Mouse (Mus musculus) stomach, postnatal 0 days (tissue): ENCODE measurements at regions not wholly inside any gene's neighbourhood (a gene's known extent, or its start where the extent isn't known, plus 50 kb on each side); places are given as distances from the start of the nearest gene placed in this dataset.

Experiments
- ATAC-seq: fragments of 200-750 bp; cut with Nextera tagmentation; 2 replicates; pipeline ENCODE4 v1.8.0; 2017; ENCODE audit not compliant: low FRiP score, low TSS enrichment
- DNase-seq: peaks from one replicate; pipeline ENCODE4 v3.0.0-alpha.2; 2016; ENCODE audit warnings: low spot score
- H3K27ac ChIP-seq: fragments of 300-500 bp; sonication (generic); replicated peaks from 2 replicates; pipeline ENCODE4 v1.5.1; 2014; ENCODE audit warnings: mild to moderate bottlenecking, control low read depth
- H3K27me3 ChIP-seq: fragments of 300-500 bp; sonication (generic); 2 replicates; pipeline ENCODE4 v1.6.1; 2014; ENCODE audit warnings: low read length; ENCODE audit not compliant: control insufficient read depth, insufficient read depth
- H3K36me3 ChIP-seq: fragments of 300-500 bp; sonication (generic); 2 replicates; pipeline ENCODE4 v1.6.1; 2014; ENCODE audit warnings: low read length, mixed read lengths; ENCODE audit not compliant: control insufficient read depth, insufficient read depth
- H3K4me1 ChIP-seq: fragments of 300-500 bp; sonication (generic); replicated peaks from 2 replicates; pipeline ENCODE4 v1.6.1; 2014; ENCODE audit warnings: antibody characterized with exemption; ENCODE audit not compliant: control insufficient read depth, insufficient read depth
- H3K4me2 ChIP-seq: fragments of 300-500 bp; sonication (generic); replicated peaks from 2 replicates; pipeline ENCODE4 v1.6.1; 2014; ENCODE audit warnings: low read depth, mild to moderate bottlenecking, control low read depth, moderate library complexity
- H3K4me3 ChIP-seq: fragments of 300-500 bp; sonication (generic); 2 replicates; pipeline ENCODE4 v1.5.1; 2014; ENCODE audit warnings: low read depth, low read length, control low read depth
- H3K9ac ChIP-seq: fragments of 300-500 bp; sonication (generic); 2 replicates; pipeline ENCODE4 v1.6.1; 2014; ENCODE audit warnings: mild to moderate bottlenecking, low read length, control low read depth, mixed read lengths
- H3K9me3 ChIP-seq: fragments of 300-500 bp; sonication (generic); 2 replicates; pipeline ENCODE4 v1.6.1; 2016; ENCODE audit warnings: low read length; ENCODE audit not compliant: control insufficient read depth
- CTCF ChIP-seq: IDR thresholded peaks from 2 replicates; pipeline ENCODE4 v1.5.1; 2016; ENCODE audit warnings: antibody characterized with exemption, low read depth, mild to moderate bottlenecking, moderate library complexity
- EP300 ChIP-seq: optimal IDR thresholded peaks from 2 replicates; pipeline ENCODE3; 2016; ENCODE audit warnings: antibody characterized with exemption
- WGBS: fragments of 180-500 bp; shearing (Covaris S2); extraction: QIAGEN DNeasy Blood & Tissue Kit; methylation state at CpG from one replicate; pipeline ENCODE4 v1.1.7; 2014; 5-methylcytosine and 5-hydroxymethylcytosine counted together

DNA sequence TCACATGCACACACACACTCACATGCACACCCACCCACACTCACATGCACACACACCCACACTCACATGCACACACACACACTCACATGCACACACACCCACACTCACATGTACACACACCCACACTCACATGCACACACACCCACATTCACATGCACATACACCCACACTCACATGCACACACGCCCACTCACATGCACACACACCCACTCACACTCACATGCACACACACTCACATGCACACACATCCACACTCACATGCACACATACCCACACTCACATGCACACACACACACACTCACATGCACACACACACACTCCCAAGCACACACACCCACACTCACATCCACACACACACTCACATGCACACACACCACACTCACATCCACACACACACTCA, 74.0 kb upstream of the Mki67 start:
- Histone ChIP-seq H3K36me3 (no peaks in the 10 kb centered on the region), H3K9ac (no peak overlapping the region), H3K27ac (no peak overlapping the region), H3K27me3 (no peaks in the 10 kb centered on the region), H3K4me1 (no peaks in the 10 kb centered on the region), H3K9me3 (no peaks in the 10 kb centered on the region), H3K4me2 (no peak overlapping the region), H3K4me3 (no peak overlapping the region)
- no peak for ATAC-seq
- WGBS = 89% methylated on average over 1 of the region's 1 CpGs
- DNase-seq = no peak
- TF ChIP-seq EP300 (no peak), CTCF (no peak)

DNA sequence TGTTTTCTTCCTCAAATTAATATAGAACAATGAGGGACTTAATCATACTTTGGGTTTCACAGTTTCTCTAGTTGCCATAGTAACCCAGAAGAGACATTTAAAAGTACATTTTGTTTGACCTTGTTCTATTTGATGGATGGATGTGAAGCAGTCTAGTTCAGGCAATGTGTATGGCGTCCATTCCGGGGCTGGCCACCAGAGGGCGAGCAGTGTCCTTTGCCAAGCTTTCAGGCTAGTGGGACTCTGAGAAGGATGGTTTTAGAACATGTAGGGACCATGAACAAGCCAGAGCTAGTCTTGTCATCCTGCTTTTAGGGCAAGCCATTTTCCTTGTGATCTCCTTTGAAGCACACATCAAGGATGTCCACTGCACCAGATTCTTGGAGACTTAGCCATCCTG, 74.8 kb upstream of the Mki67 start:
- ATAC-seq (no peak), DNase-seq (peak; percentile 61)
- TF ChIP-seq EP300 (no peak), CTCF (peak; percentile 91)
- Histone ChIP-seq H3K4me1 (no peaks in the 10 kb centered on the region), H3K4me3 (no peak overlapping the region), H3K27ac (no peak overlapping the region), H3K36me3 (no peaks in the 10 kb centered on the region), H3K27me3 (no peaks in the 10 kb centered on the region), H3K9me3 (no peaks in the 10 kb centered on the region), H3K4me2 (no peak overlapping the region), H3K9ac (no peak overlapping the region)
- 0% methylated on average over 3 of the region's 3 CpGs for WGBS

DNA sequence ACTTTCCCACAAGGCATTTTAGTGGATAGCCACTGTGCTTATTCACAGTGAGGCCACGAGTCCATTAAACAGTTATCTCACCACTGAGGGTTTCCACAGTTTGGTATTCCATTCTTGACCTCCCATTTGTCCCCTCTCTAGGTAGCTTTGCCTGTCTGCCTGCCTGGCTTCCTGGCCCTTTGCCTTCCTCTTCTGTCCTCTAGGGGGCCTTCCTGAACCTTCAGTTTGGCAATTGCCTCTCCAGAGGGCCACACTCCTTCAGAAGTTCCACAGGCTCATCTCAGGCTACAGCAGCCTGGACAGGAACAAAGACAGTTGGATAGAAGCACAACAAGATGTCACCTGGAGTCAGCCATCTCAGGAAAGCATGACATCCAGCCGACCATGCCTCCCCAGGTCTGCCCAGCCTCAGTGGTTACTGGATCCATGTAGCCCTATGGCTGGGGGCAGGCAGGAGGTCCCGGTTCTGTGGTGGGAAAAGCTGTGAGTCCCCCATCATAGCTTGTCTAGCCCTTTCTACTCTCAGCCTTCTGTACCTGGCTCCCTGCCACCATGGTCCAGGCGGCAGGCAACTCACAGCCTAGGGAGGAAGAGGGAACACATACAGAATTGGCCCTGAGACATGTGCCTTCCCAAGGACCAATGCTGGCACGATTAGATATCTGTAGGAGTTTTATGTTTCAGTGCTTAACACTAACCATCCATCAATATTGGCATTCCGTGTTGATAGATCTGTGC, 76.0 kb upstream of the Mki67 start:
- DNase-seq = no peak
- no peak for TF ChIP-seq CTCF
- TF ChIP-seq EP300 = no peak
- H3K4me2 ChIP-seq = no peak overlapping the region
- H3K27ac ChIP-seq = no peak overlapping the region
- H3K4me3 ChIP-seq = no peak overlapping the region
- ATAC-seq = no peak
- 76% methylated on average over 6 of the region's 6 CpGs for WGBS
- no peaks in the 10 kb centered on the region for H3K9me3 ChIP-seq
- no peaks in the 10 kb centered on the region for H3K4me1 ChIP-seq
- no peaks in the 10 kb centered on the region for H3K27me3 ChIP-seq
- no peaks in the 10 kb centered on the region for H3K36me3 ChIP-seq
- no peak overlapping the region for H3K9ac ChIP-seq

GRCm38 (mm10) chr7:135792918-135793317, 76.8 kb upstream of the Mki67 start:
- TF ChIP-seq EP300 (no peak), CTCF (peak; percentile 77)
- Histone ChIP-seq H3K4me3 (no peak overlapping the region), H3K27me3 (no peaks in the 10 kb centered on the region), H3K27ac (no peak overlapping the region), H3K9me3 (no peaks in the 10 kb centered on the region), H3K4me1 (no peaks in the 10 kb centered on the region), H3K4me2 (no peak overlapping the region), H3K36me3 (no peaks in the 10 kb centered on the region), H3K9ac (no peak overlapping the region)
- DNase-seq = peak; percentile 28
- no peak for ATAC-seq
- 39% methylated on average over 8 of the region's 8 CpGs for WGBS

DNA sequence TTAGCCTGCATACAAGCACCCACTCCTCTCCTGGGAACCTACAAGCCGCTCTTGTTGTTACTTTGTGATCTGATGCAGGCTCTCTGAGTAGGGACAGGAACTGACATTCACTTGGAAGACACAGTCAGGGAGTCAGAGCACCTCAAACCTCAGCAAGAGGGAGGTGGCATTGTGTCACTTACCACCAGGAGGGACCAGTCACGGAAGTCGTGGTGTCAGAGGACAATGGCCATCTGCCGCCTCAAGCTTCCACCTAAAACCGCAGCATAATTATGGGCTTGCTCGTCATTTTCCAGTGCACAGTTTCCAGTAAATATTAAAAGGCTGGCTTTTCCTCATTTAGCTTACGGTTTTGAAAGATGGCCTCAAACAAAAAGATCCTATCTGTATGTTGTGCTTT, 78.1 kb upstream of the Mki67 start:
- no peak overlapping the region for H3K27ac ChIP-seq
- H3K36me3 ChIP-seq = no peaks in the 10 kb centered on the region
- H3K27me3 ChIP-seq = no peaks in the 10 kb centered on the region
- no peak overlapping the region for H3K4me3 ChIP-seq
- no peak for ATAC-seq
- H3K9me3 ChIP-seq = no peaks in the 10 kb centered on the region
- 46% methylated on average over 7 of the region's 7 CpGs for WGBS
- no peak for TF ChIP-seq CTCF
- DNase-seq = no peak
- H3K4me1 ChIP-seq = no peaks in the 10 kb centered on the region
- H3K4me2 ChIP-seq = no peak overlapping the region
- no peak overlapping the region for H3K9ac ChIP-seq

DNA sequence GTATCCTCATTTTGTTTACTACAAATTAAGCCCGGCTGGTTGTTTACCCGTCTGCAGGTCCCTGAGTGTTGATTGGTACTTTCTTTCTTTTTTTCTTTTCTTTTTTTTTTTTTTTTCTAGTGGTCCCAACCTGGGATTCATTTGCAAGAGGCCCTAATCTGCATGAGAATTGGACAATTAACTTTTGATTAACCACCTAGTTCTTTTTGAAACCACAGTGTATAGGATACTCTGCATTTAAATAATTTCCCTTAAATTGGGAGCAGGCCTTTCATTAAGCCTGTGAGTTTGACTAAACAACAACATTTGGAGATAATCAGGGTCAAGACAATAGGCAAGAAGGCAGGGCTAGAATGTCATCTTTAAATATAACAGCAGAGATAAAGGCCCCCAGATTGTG, 78.5 kb upstream of the Mki67 start:
- 54% methylated on average over 2 of the region's 2 CpGs for WGBS

More for the DNA sequence above, 78.5 kb upstream of the Mki67 start:
- DNase-seq (no peak), ATAC-seq (no peak)
- Histone ChIP-seq H3K9me3 (no peaks in the 10 kb centered on the region), H3K4me1 (no peaks in the 10 kb centered on the region), H3K4me3 (no peak overlapping the region), H3K36me3 (no peaks in the 10 kb centered on the region), H3K27me3 (no peaks in the 10 kb centered on the region), H3K27ac (no peak overlapping the region), H3K9ac (no peak overlapping the region), H3K4me2 (no peak overlapping the region)
- TF ChIP-seq EP300 = no peak
- no peak for TF ChIP-seq CTCF
